Mouse (Mus musculus): ENCODE measurements around the gene Qdpr. TPM values are rescaled to one million over a fixed set of nuclear protein-coding genes. Genes with fewer than 3 reads are reported as not detected.
"Not testable (repeated sequence)": the region's sequence is repeated elsewhere in the genome, so short reads cannot be mapped to it uniquely, and the experiment has no call there.

Qdpr gene
- polyA plus RNA-seq, 1 experiment, result 66.4 TPM

GRCm38 (mm10) chr5:45453451-45453850 is 3.4 kb upstream of the Qdpr start, which contains the start of gene Clrn2:
Gene Clrn2 (plus strand): TSS chr5:45453751.
- no peak for DNase-seq (ENCODE audit: low spot score)

GRCm38 (mm10) chr5:45449206-45449605 is 830 bp downstream of the Qdpr start:
- DNase-seq (ENCODE audit: low spot score), result no peak

- no peak for DNase-seq (ENCODE audit: low spot score)
These were observed 1.4 kb downstream of the Qdpr start for GRCm38 (mm10) chr5:45448676-45449075.

- DNase-seq (ENCODE audit: low spot score), result no peak
These were observed 5.8 kb downstream of the Qdpr start for GRCm38 (mm10) chr5:45444130-45444832.

GRCm38 (mm10) chr5:45441745-45442144 is 8.3 kb downstream of the Qdpr start:
- DNase-seq (ENCODE audit: low spot score), result no peak

GRCm38 (mm10) chr5:45441124-45441523 is 8.9 kb downstream of the Qdpr start:
- DNase-seq (ENCODE audit: low spot score), result no peak

- no peak for DNase-seq (ENCODE audit: low spot score)
These were observed 11.7 kb downstream of the Qdpr start for GRCm38 (mm10) chr5:45438301-45438700.

- DNase-seq (ENCODE audit: low spot score), result no peak
These were observed 12.2 kb downstream of the Qdpr start for GRCm38 (mm10) chr5:45437826-45438225.

- DNase-seq (ENCODE audit: low spot score), result no peak
These were observed 13.8 kb downstream of the Qdpr start for GRCm38 (mm10) chr5:45435967-45436950.

GRCm38 (mm10) chr5:45427891-45428290 is 22.1 kb downstream of the Qdpr start:
- no peak for DNase-seq (ENCODE audit: low spot score)

GRCm38 (mm10) chr5:45426416-45427034 is 23.5 kb downstream of the Qdpr start:
- no peak for DNase-seq (ENCODE audit: low spot score)

- not testable (repeated sequence) for DNase-seq (ENCODE audit: low spot score)
These were observed 24.3 kb downstream of the Qdpr start for GRCm38 (mm10) chr5:45425771-45426170.

- DNase-seq (ENCODE audit: low spot score), result no peak
These were observed 25.8 kb downstream of the Qdpr start for GRCm38 (mm10) chr5:45424021-45424886.

GRCm38 (mm10) chr5:45421881-45422844 is 27.9 kb downstream of the Qdpr start:
- no peak for DNase-seq (ENCODE audit: low spot score)

- DNase-seq (ENCODE audit: low spot score), result no peak
These were observed 30.0 kb downstream of the Qdpr start for GRCm38 (mm10) chr5:45419841-45420638.

- no peak for DNase-seq (ENCODE audit: low spot score)
These were observed 32.1 kb downstream of the Qdpr start for GRCm38 (mm10) chr5:45417859-45418443.

GRCm38 (mm10) chr5:45416478-45416877 is 33.6 kb downstream of the Qdpr start:
- DNase-seq (ENCODE audit: low spot score), result no peak

GRCm38 (mm10) chr5:45406129-45406528 is 43.9 kb downstream of the Qdpr start:
- DNase-seq (ENCODE audit: low spot score), result no peak

- no peak for DNase-seq (ENCODE audit: low spot score)
These were observed 47.4 kb downstream of the Qdpr start for GRCm38 (mm10) chr5:45402632-45403031.

Data from urinary bladder, adult 2 months (tissue).